Mouse (Mus musculus) lung, postnatal 10 days (tissue): ENCODE measurements around the gene Acot5.
"Not testable (repeated sequence)": the region's sequence is repeated elsewhere in the genome, so short reads cannot be mapped to it uniquely, and the experiment has no call there.

Source experiments
- DNase-seq: peaks from one replicate; pipeline ENCODE4 v3.0.0; 2021

The Acot5 gene

DNA sequence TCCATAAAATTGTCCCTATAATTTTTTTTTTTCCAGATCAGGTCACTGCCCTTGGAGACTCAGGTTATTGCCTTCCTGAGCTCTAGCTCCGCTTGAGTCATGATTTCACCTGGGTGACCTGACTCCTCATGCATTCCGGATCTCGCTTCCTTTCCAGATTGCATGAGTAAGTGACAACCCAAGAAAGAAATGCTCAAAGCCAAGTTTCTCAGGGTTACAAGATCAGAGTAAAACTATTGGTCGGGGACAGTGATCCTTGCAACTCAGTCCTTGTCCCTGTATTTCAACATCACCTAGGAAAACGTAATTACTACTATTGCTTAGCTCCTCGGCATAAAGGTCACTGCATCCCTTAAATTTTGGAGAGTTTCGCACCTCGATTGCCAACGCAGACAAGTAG is at the start of gene Acot5:
Gene Acot5, plus strand, starts transcription at position 340 of the 400 bp plus-strand sequence.
- no peak for DNase-seq

GRCm38 (mm10) chr12:84020528-84020927 is 48.6 kb upstream of the Acot5 start:
- peak; percentile 77 for DNase-seq

DNA sequence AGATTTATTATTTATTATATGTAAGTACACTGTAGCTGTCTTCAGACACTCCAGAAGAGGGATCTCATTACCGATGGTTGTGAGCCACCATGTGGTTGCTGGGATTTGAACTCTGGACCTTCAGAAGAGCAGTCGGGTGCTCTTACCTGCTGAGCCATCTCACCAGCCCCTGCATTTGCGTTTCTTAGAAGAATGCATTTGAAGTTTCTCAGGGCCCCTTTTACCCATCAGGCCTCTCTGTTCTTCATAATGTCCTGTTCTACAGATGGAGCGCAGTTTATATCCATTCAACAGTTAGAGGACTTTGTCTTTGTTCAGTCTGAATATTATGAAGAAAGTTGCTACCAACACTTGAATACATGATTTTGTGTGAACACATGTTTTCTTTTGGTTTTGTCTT is 46.9 kb upstream of the Acot5 start:
- DNase-seq: not testable (repeated sequence)

GRCm38 (mm10) chr12:84023052-84023745 is 45.9 kb upstream of the Acot5 start:
- DNase-seq: no peak

DNA sequence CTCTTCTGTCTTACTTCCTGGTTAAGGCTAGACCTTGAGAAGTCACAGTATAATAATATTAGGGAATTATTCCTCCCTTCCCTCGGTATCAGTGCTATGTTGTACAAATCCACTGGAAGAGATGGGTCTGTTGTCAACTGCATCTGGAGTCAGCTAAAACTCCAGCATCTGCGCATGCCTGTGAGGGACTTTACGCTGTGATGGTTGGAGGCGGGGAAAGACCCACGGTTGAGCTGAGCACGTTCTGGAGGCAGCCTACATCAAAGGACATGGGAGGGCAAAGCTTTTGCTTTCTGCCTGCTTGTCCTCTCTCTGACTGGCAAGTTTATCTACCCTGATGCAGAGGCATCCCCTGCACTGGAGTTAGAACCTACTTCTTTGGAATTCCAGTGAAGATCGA is 43.2 kb upstream of the Acot5 start:
- DNase-seq: no peak

DNA sequence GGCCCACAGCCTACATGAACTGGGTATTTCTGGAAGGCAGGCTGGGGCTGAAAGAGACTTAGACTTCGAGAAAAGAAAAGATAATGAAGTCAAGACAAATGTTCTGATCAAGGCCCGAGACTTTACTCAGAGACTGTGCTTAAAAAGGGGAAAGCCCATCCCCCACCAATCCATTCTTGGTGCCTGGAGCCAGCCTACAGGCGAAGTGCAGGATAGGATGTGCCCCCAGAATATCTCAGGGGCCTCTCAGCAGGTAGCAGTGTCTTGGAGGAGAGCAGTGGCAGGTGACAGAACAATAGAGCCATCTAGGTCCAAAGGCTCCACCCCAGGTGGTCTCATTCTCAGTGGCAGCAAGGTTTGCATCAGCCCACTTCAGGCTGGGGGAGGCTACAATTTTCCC is 40.8 kb upstream of the Acot5 start:
- DNase-seq: not testable (repeated sequence)

- not testable (repeated sequence) for DNase-seq
Measured at GRCm38 (mm10) chr12:84029043-84029442, 40.1 kb upstream of the Acot5 start.

- peak; percentile 85 for DNase-seq
Measured at GRCm38 (mm10) chr12:84030659-84031332, 38.3 kb upstream of the Acot5 start.

GRCm38 (mm10) chr12:84032854-84033253 is 36.3 kb upstream of the Acot5 start:
- DNase-seq: no peak

DNA sequence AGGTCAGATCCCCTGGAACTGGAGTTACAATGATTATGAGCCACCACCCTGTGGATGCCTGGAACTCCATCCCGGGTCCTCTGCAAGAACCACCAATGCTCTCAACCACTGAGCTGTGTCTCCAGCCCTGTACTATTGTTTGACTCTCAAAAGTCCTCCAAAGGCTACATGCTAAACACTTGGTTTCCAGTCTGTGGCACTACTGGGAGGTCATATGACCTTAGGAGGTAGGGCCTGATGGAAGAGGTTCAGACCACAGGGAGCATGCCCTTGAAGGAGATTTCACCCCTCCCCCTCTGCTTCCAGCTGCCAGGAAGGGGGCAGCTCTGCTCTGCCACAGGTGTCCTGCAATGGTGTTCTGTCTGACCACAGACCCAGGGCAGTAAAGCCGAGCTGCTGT is 35.8 kb upstream of the Acot5 start:
- not testable (repeated sequence) for DNase-seq

GRCm38 (mm10) chr12:84034108-84034507 is 35.0 kb upstream of the Acot5 start:
- no peak for DNase-seq

- peak; percentile 39 for DNase-seq
Measured at GRCm38 (mm10) chr12:84038241-84038640, 30.9 kb upstream of the Acot5 start, which contains the start of gene Acot4. Gene Acot4 (plus strand): TSS chr12:84038379.

DNA sequence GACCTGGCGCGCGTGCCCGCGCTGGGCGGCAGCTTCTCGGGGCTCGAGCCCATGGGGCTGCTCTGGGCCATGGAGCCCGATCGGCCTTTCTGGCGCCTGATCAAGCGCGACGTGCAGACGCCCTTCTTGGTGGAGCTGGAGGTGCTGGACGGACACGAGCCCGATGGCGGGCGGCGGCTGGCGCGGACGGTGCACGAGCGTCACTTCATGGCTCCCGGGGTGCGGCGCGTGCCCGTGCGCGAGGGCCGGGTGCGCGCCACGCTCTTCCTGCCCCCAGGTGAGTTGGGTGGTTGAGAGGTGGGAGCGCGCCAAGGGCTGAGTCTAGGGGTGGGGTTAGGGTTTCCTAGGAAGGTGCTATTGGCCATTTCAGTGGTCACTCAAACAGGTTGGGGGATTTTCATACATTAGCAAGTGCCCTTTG is 30.4 kb upstream of the Acot5 start, which contains the start of gene Gm49366:
Gene Gm49366, plus strand, starts transcription at position 245 of the 421 bp plus-strand sequence.
- DNase-seq: peak; percentile 46

- DNase-seq: no peak
Measured at GRCm38 (mm10) chr12:84042248-84042647, 26.9 kb upstream of the Acot5 start.

GRCm38 (mm10) chr12:84044045-84044444 is 25.1 kb upstream of the Acot5 start:
- no peak for DNase-seq

GRCm38 (mm10) chr12:84046906-84047305 is 22.2 kb upstream of the Acot5 start:
- no peak for DNase-seq

- not testable (repeated sequence) for DNase-seq
Measured at GRCm38 (mm10) chr12:84050744-84051143, 18.4 kb upstream of the Acot5 start.

DNA sequence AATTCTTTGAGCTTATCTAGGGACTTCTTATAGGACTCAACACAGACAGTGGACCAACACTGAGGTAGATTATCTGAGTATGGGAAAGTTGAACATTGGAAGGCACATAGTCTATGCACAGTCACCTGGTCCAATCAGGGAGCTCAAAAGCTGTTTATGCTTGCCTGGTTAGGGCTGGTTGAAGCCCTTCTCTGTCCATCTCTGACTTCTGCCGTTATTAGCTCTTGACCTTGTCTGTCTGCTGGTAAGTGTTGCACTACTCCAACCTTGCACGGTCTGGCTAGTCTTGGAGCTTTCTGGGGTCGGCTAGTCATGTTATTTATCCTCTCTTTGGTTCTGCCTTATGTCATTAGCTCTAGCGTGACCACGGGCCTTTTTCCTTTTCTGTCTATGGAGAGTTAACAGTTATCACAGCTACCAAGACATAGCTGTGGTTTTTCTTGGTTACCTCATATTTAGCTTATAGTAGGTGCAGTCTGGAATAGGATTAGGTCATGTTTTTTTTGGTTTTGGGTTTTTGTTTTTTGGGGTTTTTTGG is 17.1 kb upstream of the Acot5 start, which contains the start of gene Acot3:
Gene Acot3, plus strand, starts transcription at position 208 of the 538 bp plus-strand sequence.
- no peak for DNase-seq

DNA sequence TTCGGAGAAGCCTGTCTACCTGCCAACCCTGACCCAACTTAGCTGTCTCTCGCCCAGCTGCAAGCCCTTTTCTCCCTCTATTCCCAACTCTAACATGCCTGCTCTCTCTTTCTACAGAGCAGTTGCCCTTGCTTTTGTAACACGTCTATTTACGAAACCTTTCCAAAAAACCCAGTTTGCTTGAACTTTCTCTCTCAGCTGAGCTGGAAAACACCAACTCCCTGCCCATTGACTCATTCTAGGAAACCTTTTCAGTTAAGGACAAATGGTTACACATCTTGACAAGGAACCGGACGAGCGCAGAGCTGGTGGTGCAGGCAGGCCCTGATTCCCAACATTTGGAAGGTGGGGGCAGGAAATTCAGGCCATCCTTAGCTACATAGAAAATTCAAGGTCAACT is 16.5 kb upstream of the Acot5 start:
- DNase-seq: no peak

- no peak for DNase-seq
Measured at GRCm38 (mm10) chr12:84053173-84053572, 16.0 kb upstream of the Acot5 start.

DNA sequence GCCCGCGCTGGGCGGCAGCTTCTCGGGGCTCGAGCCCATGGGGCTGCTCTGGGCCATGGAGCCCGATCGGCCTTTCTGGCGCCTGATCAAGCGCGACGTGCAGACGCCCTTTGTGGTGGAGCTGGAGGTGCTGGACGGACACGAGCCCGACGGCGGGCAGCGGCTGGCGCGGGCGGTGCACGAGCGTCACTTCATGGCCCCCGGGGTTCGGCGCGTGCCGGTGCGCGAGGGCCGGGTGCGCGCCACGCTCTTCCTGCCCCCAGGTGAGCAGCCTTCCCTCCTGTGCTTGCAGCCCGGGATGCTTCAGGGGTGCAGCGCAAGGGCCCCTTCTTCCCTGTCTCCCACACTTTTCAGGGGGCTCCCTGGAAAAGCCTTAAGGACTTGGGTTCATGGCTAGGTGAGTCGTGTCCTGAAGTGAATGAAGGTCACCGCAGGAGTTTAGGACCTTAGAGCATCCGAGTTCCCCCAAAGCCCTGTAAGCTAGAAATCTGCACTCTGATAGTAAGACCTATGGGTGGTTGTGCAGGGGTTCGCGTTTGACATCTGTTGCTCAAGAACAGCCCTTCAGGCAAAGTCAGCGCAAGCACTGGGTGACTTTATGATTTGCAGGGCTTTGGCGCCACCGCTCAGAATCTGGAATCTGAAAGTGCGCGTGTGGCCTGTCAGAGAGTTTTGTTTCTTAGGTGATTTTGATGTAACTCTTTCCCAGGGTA is 15.3 kb upstream of the Acot5 start:
- peak; percentile 15 for DNase-seq

- DNase-seq: peak; percentile 48
Measured at GRCm38 (mm10) chr12:84060946-84061345, 8.2 kb upstream of the Acot5 start.

DNA sequence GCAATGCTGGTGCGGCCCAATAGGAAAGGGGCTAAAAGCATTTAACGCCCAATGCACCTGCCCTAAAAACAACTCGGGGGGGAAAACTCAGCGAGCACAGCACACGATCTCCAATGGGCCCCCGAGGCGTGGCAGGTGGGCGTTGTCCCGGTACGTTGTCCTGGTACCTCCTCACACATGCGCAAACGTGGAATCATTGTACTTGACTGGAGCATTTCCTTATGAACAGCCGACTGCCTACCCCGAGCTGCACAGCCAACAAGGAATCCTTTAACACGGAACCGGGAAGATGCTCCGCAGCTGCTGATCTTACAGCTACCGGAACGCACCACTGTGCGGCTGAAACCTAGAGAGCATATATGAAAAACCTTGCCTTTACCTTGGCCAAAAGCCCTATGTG is 6.8 kb upstream of the Acot5 start:
- DNase-seq: no peak
